Mouse (Mus musculus) limb, embryonic 10.5 days (tissue): ENCODE results near the gene Itgb4. TPM values are rescaled to one million over a fixed set of nuclear protein-coding genes. Genes with fewer than 3 reads are reported as not detected.

ENCODE experiments used
- DNase-seq: peaks from one replicate; pipeline ENCODE4 v3.0.0-alpha.2; 2017; ENCODE audit warnings: low spot score
- H3K27ac ChIP-seq: fragments of 300-500 bp; sonication (generic); 2 replicates; pipeline ENCODE4 v1.5.1; 2016; ENCODE audit warnings: mild to moderate bottlenecking
- H3K27me3 ChIP-seq: fragments of 300-500 bp; sonication (generic); 2 replicates; pipeline ENCODE4 v1.6.1; 2016; ENCODE audit warnings: low read depth, mild to moderate bottlenecking; ENCODE audit not compliant: poor library complexity, severe bottlenecking
- H3K36me3 ChIP-seq: fragments of 300-500 bp; sonication (generic); 2 replicates; pipeline ENCODE4 v1.6.1; 2016; ENCODE audit warnings: mild to moderate bottlenecking, moderate library complexity
- H3K4me1 ChIP-seq: fragments of 300-500 bp; sonication (generic); 2 replicates; pipeline ENCODE4 v1.6.1; 2016
- H3K4me3 ChIP-seq: fragments of 300-500 bp; sonication (generic); 2 replicates; pipeline ENCODE4 v1.5.1; 2016; ENCODE audit warnings: mild to moderate bottlenecking, moderate library complexity
- H3K9me3 ChIP-seq: fragments of 300-500 bp; sonication (generic); replicated peaks from 2 replicates; pipeline ENCODE4 v1.6.1; 2016; ENCODE audit warnings: mild to moderate bottlenecking
- WGBS: fragments of 180-500 bp; shearing (Covaris S2); methylation state at CpG from one replicate; pipeline ENCODE4 v1.1.7; 2016; 5-methylcytosine and 5-hydroxymethylcytosine counted together
- polyA plus RNA-seq: library from polyadenylated mRNA; unstranded; fragments of >200 nt; fragmentation: Nextera tagmentation; extraction: Ambion mirVana; gene quantifications from 2 replicates; pipeline ENCODE4 v1.2.1, GENCODE M21; 2016

Gene Itgb4
- polyA plus RNA-seq: 0.90 and 1.6 TPM in 2 replicates

- H3K4me3 ChIP-seq: peak within 1 kb of the TSS; percentile 52
- WGBS: 10% methylated on average over 54 of the region's 58 CpGs
- H3K9me3 ChIP-seq: no peaks in the 10 kb centered on the region
Measured at GRCm38 (mm10) chr11:115974309-115975082, at the start of gene Itgb4. Gene Itgb4, plus strand, starts transcription at chr11:115974709.

GRCm38 (mm10) chr11:115929031-115929430 lies 45.5 kb upstream of the Itgb4 start:
- H3K36me3 ChIP-seq: peaks cover 50% of the 10 kb centered on the region
- no peaks in the 10 kb centered on the region for H3K27me3 ChIP-seq
- peaks cover 12% of the 10 kb centered on the region for H3K4me1 ChIP-seq
- no peaks in the 10 kb centered on the region for H3K9me3 ChIP-seq
- no peak overlapping the region for H3K4me3 ChIP-seq
- no peak for DNase-seq
- WGBS: 95% methylated on average over 8 of the region's 8 CpGs
- H3K27ac ChIP-seq: no peak overlapping the region

More at GRCm38 (mm10) chr11:115974309-115975082, at the start of gene Itgb4:
- Histone ChIP-seq H3K27ac (0 out of 2 replicates have a peak within 1 kb of the TSS, but pooled peaks have one; percentile 43), H3K4me1 (peaks cover 14% of the 10 kb centered on the region), H3K36me3 (no peaks in the 10 kb centered on the region), H3K27me3 (peaks cover 67% of the 10 kb centered on the region)
- DNase-seq: peak; percentile 61

GRCm38 (mm10) chr11:115929818-115930217 lies 44.7 kb upstream of the Itgb4 start:
- DNase-seq: no peak
- Histone ChIP-seq H3K36me3 (peaks cover 44% of the 10 kb centered on the region), H3K9me3 (no peaks in the 10 kb centered on the region), H3K27me3 (no peaks in the 10 kb centered on the region), H3K4me3 (no peak overlapping the region), H3K4me1 (peaks cover 20% of the 10 kb centered on the region), H3K27ac (no peak overlapping the region)
- 77% methylated on average over 3 of the region's 3 CpGs for WGBS

GRCm38 (mm10) chr11:115931235-115931634 lies 43.3 kb upstream of the Itgb4 start:
- Histone ChIP-seq H3K4me3 (no peak overlapping the region), H3K4me1 (peaks cover 20% of the 10 kb centered on the region), H3K27me3 (no peaks in the 10 kb centered on the region), H3K27ac (no peak overlapping the region), H3K36me3 (peaks cover 47% of the 10 kb centered on the region), H3K9me3 (no peaks in the 10 kb centered on the region)
- WGBS: 73% methylated on average over 3 of the region's 3 CpGs
- no peak for DNase-seq

- peak; percentile 98 for DNase-seq
- H3K27ac ChIP-seq: peak within 1 kb of the TSS; percentile 80
Measured at GRCm38 (mm10) chr11:115933108-115933746, 41.3 kb upstream of the Itgb4 start, which contains the start of the genes Sap30bp and Recql5. Gene Sap30bp, plus strand, starts transcription at chr11:115933282. Gene Recql5, minus strand, starts transcription at chr11:115933477.

GRCm38 (mm10) chr11:115933747-115934110 lies 40.8 kb upstream of the Itgb4 start:
- Histone ChIP-seq H3K9me3 (no peaks in the 10 kb centered on the region), H3K36me3 (peaks cover 48% of the 10 kb centered on the region), H3K4me3 (peak overlapping the region; percentile 73), H3K4me1 (peaks cover 20% of the 10 kb centered on the region), H3K27ac (peak overlapping the region; percentile 80), H3K27me3 (no peaks in the 10 kb centered on the region)
- DNase-seq: no peak
- 2% methylated on average over 16 of the region's 16 CpGs for WGBS

More at GRCm38 (mm10) chr11:115933108-115933746, 41.3 kb upstream of the Itgb4 start, which contains the start of the genes Sap30bp and Recql5:
- Histone ChIP-seq H3K4me3 (peak within 1 kb of the TSS; percentile 73), H3K4me1 (peaks cover 20% of the 10 kb centered on the region), H3K9me3 (no peaks in the 10 kb centered on the region), H3K27me3 (no peaks in the 10 kb centered on the region), H3K36me3 (peaks cover 48% of the 10 kb centered on the region)
- under 1% methylated on average over 28 of the region's 28 CpGs for WGBS

GRCm38 (mm10) chr11:115939690-115940329 lies 34.7 kb upstream of the Itgb4 start:
- H3K36me3 ChIP-seq: peaks cover 98% of the 10 kb centered on the region

GRCm38 (mm10) chr11:115941980-115942379 lies 32.5 kb upstream of the Itgb4 start:
- Histone ChIP-seq H3K36me3 (peaks cover 99% of the 10 kb centered on the region), H3K4me3 (no peak overlapping the region), H3K9me3 (no peaks in the 10 kb centered on the region), H3K27ac (no peak overlapping the region), H3K27me3 (no peaks in the 10 kb centered on the region), H3K4me1 (no peaks in the 10 kb centered on the region)
- WGBS: 91% methylated on average over 7 of the region's 7 CpGs
- no peak for DNase-seq

More at GRCm38 (mm10) chr11:115939690-115940329, 34.7 kb upstream of the Itgb4 start:
- H3K9me3 ChIP-seq: no peaks in the 10 kb centered on the region
- no peak overlapping the region for H3K27ac ChIP-seq
- peaks cover under 1% of the 10 kb centered on the region; the same call in 1 of the 2 replicates for H3K4me1 ChIP-seq
- peak; percentile 55 for DNase-seq
- no peak overlapping the region for H3K4me3 ChIP-seq
- H3K27me3 ChIP-seq: no peaks in the 10 kb centered on the region
- WGBS: 42% methylated on average over 6 of the region's 6 CpGs

- Histone ChIP-seq H3K4me1 (no peaks in the 10 kb centered on the region), H3K9me3 (no peaks in the 10 kb centered on the region), H3K27ac (no peak overlapping the region), H3K4me3 (no peak overlapping the region), H3K36me3 (peaks cover 99% of the 10 kb centered on the region), H3K27me3 (no peaks in the 10 kb centered on the region)
- WGBS: 93% methylated on average over 8 of the region's 8 CpGs
- no peak for DNase-seq
Measured at GRCm38 (mm10) chr11:115945247-115945646, 29.3 kb upstream of the Itgb4 start.

GRCm38 (mm10) chr11:115946221-115946828 lies 28.2 kb upstream of the Itgb4 start:
- H3K36me3 ChIP-seq: peaks cover 100% of the 10 kb centered on the region
- no peak for DNase-seq
- 90% methylated on average over 9 of the region's 9 CpGs for WGBS
- H3K27ac ChIP-seq: no peak overlapping the region
- H3K9me3 ChIP-seq: no peaks in the 10 kb centered on the region
- no peak overlapping the region for H3K4me3 ChIP-seq
- no peaks in the 10 kb centered on the region for H3K4me1 ChIP-seq
- H3K27me3 ChIP-seq: no peaks in the 10 kb centered on the region

GRCm38 (mm10) chr11:115948316-115948715 lies 26.2 kb upstream of the Itgb4 start:
- Histone ChIP-seq H3K36me3 (peaks cover 100% of the 10 kb centered on the region), H3K9me3 (no peaks in the 10 kb centered on the region), H3K27me3 (no peaks in the 10 kb centered on the region), H3K4me3 (no peak overlapping the region), H3K4me1 (no peaks in the 10 kb centered on the region), H3K27ac (no peak overlapping the region)
- WGBS: 95% methylated on average over 9 of the region's 9 CpGs
- DNase-seq: no peak

GRCm38 (mm10) chr11:115950719-115951118 lies 23.8 kb upstream of the Itgb4 start:
- no peaks in the 10 kb centered on the region for H3K9me3 ChIP-seq
- WGBS: 93% methylated on average over 2 of the region's 2 CpGs
- H3K4me1 ChIP-seq: 0 out of 2 replicates have a peak, but pooled peaks cover 3% of the 10 kb centered on the region
- no peak overlapping the region for H3K4me3 ChIP-seq
- H3K27me3 ChIP-seq: no peaks in the 10 kb centered on the region
- DNase-seq: no peak
- peaks cover 100% of the 10 kb centered on the region for H3K36me3 ChIP-seq
- no peak overlapping the region for H3K27ac ChIP-seq
